Mouse (Mus musculus): ENCODE data around the gene 4933405L10Rik.

- TF ChIP-seq E2F4 (IDR thresholded peaks at IDR 0.05; ENCODE audit: insufficient replicate concordance, low read depth, low read length) (no peak), USF1 (IDR thresholded peaks at IDR 0.05; ENCODE audit: low read depth, low read length) (no peak), POLR2AphosphoS2 (IDR thresholded peaks at IDR 0.05; ENCODE audit: low read depth, low read length) (no peak), TBP (conservative IDR thresholded peaks at IDR 0.05; ENCODE audit: low read depth, low read length) (no peak), ETS1 (conservative IDR thresholded peaks at IDR 0.05; ENCODE audit: low read depth, low read length) (no peak), SMC3 (IDR thresholded peaks at IDR 0.05; ENCODE audit: low read depth, low read length) (no peak), CTCF (conservative IDR thresholded peaks at IDR 0.05 in 1 of 2, IDR thresholded peaks at IDR 0.05 in 1 of 2; ENCODE audit: low read depth in 2 of 2, low read length in 2 of 2) (no peak), POLR2A (IDR thresholded peaks at IDR 0.05; ENCODE audit: low read depth, low read length) (no peak), MYC (IDR thresholded peaks at IDR 0.05; ENCODE audit: low read depth, low read length) (no peak), EP300 (IDR thresholded peaks at IDR 0.05; ENCODE audit: low read length) (no peak), CHD1 (IDR thresholded peaks at IDR 0.05; ENCODE audit: low read depth, low read length) (no peak), MXI1 (IDR thresholded peaks at IDR 0.05; ENCODE audit: low read depth, low read length) (no peak)
Observed at GRCm38 (mm10) chr8:105722861-105723260, 15.4 kb downstream of the 4933405L10Rik start.

All from CH12.LX (cell line).